Mouse (Mus musculus): ENCODE results near the gene Mmp19.
A peak's percentile ranks its signal among the peaks of the same experiment; 100 is the strongest.

DNA sequence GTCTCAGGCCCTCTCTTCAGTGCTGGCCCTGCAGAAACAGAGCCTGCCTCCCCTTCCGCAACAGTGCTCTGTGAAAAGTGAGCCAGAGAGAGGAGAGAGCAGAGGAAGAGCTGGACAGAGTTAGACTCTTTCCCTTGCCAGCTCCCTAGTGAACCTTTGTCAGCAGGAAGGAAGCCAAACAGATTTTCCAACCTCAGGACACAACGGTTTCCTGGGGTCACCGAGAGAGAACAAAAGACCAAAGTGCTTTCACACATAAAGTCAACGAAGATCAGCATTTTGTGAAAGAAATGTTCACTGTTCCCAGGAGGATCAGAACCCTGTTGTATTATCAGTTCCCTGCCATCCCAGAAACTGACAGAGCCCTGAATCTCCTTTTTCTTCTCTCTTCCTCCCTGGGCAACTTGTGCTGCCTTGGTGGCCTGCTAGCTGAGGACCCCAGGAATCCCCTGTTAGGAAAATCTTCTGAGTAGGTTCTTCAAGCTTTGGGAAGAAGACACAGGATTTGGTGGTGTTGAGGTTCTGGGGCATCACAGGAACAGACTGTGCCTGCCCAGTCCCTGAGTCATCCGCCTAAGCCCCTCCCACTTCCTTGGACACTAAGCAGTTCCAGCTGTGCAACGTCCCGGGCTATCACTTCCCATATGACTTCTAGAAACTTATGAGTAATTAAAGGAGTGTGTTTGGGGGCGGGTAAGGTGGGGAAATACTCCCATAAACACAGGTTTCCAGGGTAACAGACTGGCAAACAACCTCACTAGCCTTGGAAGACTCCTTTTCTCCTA is 11.5 kb upstream of the Mmp19 start:
- no peak for TF ChIP-seq CTCF (IDR thresholded peaks at IDR 0.05)
- peak; percentile 72 for TF ChIP-seq POLR2A (IDR thresholded peaks at IDR 0.05; ENCODE audit: insufficient read depth, low read depth, low read length)
- peak; percentile 85 for TF ChIP-seq EP300 (IDR thresholded peaks at IDR 0.05; ENCODE audit: insufficient read depth, low read depth, low read length)

Data from heart, adult 2 months (tissue).